Mouse (Mus musculus) C3H10T1/2 (cell line): Measurements from ENCODE around the gene Timm8a2. TPM values are rescaled to one million over a fixed set of nuclear protein-coding genes. Genes with fewer than 3 reads are reported as not detected.

ENCODE experiments used
- polyA plus RNA-seq, 2 experiments: library from polyadenylated mRNA; unstranded; fragments of >200 nt; fragmentation: generic; extraction: Trizol; gene quantifications; one replicate each; pipeline ENCODE4 v1.2.1; 2012; ENCODE audit warnings: missing spikeins in 2 of 2

Gene Timm8a2
- under 1 TPM in 1 of 2 experiments, not detected in 1; 0.13 TPM for polyA plus RNA-seq

GRCm38 (mm10) chr14:122034451-122034850, at the start of gene Timm8a2:
TSS of gene Timm8a2 (plus strand) at chr14:122034674.

Other genes with a start within 250 kb of the Timm8a2 start
- 1 to 10 TPM in 1 of 2 experiments, under 1 TPM in 1; 0.55 to 3.8 TPM for gene Dock9, start 236.8 kb upstream of the Timm8a2 start, polyA plus RNA-seq
- gene Ubac2, start 156.1 kb upstream of the Timm8a2 start, polyA plus RNA-seq = 10 to 100 TPM; 34.5 to 36.5 TPM
- under 1 TPM; 0.01 to 0.11 TPM for gene Gpr18, start 118.9 kb upstream of the Timm8a2 start, polyA plus RNA-seq
- gene Gpr183, start 69.5 kb upstream of the Timm8a2 start, polyA plus RNA-seq = under 1 TPM in 1 of 2 experiments, not detected in 1; 0.05 TPM
- gene Tm9sf2, start 72.4 kb downstream of the Timm8a2 start, polyA plus RNA-seq = 10 to 100 TPM in 1 of 2 experiments, 1 to 10 TPM in 1; 4.9 to 33.5 TPM
- 10 to 100 TPM in 1 of 2 experiments, 1 to 10 TPM in 1; 7.1 to 23.8 TPM for gene Clybl, start 147.0 kb downstream of the Timm8a2 start, polyA plus RNA-seq